Mouse (Mus musculus) brain, adult 2 months (tissue): ENCODE data around the gene Neo1.

Experiments used
- DNase-seq: peaks from one replicate; pipeline ENCODE4 v3.0.0; 2011; ENCODE audit warnings: low read depth, low spot score

Neo1 gene

DNA sequence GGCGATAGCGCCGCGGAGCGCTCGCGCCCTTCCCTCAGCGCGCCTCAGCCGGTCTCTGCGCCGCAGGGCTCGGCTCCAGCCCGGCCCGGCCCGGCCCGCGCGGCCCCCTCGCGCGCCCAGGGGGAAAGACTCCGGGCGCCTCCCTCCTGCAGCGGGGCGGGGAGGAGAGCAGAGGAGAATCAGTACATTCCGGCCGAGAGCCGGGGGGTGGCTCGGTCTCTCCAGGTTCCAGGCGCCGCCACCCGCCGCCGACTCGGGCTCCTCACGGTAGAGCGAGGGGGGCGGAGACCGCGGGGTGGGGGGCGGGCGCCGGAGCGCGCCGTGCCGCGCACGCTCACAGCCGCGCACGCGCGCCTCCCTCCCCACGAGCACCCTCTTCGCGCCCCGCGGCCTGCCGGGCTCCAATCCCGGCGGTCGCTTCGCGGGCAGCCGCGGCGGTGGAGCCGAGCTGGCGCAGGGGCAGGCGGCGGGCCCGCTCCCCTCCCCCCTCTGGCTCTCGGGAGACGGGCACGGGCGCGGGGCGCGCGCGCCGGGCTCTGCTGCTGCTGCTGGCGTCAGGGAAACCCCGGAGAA is at the start of gene Neo1:
Gene Neo1, minus strand, starts transcription at position 283 of the 573 bp plus-strand sequence.
- DNase-seq = peak; percentile 97

DNA sequence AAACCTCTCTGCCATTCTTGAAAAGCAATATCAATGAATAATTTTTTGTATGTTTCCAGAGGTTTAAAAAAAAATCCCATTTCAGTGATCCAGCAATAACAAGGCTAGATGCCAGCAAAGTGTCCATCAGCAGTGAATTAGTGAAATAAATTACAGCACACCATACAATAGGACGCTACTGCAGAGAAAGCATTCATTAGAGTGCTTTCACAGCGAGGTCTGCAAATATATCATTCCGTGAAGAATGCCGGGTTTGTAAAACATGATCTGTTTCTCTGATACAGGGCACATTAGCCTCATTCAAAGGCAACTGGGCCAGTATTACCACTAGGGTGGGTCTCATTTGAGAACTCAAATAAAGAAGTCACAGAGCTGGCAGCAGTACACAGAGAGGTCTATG is 39.4 kb upstream of the Neo1 start:
- no peak for DNase-seq

DNA sequence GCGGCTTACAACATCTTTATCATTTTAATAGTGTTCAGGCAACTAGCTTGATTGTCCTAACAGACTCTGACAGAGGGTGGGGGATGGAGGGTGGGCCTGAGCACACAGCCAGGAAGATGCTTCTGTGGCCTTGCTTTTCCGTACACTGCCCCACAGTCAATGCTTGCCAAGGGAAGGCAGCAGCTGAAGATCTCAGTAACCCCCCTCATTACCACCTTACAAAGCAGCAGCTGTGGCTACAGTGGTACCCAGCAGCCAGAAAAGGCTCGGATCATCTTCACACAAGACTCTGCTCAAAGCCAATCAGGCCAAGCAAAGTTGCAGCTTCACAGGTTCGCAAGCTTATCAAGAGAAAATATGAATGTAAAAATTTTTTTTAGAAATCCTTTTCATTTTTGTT is 37.6 kb upstream of the Neo1 start:
- peak; percentile 24 for DNase-seq

DNA sequence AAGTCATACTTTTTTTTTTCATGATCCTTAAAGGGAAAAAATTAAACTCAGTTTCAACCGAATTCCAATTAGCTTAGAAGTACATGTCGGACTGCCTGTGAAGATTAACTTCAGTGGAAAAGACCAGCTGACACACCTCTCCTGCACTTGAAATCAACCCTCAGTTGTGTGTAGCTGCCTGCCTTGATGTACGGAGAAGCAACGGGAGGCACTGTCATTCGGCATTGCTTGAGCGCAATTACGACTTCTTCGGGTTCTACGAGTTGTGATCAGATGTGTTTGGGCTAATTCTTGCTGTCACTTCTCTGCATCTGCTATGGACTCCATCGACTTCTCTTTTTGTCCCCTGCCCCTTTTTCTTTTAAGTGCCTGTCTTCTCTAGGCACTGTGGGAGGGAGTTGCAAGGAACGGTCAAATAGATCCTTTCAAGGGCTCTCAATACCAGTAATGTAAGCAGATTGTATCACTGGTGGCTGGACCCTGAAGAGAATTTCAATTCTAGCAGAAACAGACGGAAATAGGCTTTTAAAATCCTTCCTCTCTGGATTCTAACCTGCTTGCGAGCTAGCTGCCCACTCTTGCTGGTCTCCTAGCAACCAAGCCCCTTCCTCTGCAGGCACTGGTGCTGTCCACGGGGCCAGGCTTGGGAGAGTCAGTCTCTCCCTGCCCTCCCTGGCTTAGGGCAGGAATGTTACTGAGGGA is 36.0 kb upstream of the Neo1 start:
- DNase-seq = peak; percentile 24

DNA sequence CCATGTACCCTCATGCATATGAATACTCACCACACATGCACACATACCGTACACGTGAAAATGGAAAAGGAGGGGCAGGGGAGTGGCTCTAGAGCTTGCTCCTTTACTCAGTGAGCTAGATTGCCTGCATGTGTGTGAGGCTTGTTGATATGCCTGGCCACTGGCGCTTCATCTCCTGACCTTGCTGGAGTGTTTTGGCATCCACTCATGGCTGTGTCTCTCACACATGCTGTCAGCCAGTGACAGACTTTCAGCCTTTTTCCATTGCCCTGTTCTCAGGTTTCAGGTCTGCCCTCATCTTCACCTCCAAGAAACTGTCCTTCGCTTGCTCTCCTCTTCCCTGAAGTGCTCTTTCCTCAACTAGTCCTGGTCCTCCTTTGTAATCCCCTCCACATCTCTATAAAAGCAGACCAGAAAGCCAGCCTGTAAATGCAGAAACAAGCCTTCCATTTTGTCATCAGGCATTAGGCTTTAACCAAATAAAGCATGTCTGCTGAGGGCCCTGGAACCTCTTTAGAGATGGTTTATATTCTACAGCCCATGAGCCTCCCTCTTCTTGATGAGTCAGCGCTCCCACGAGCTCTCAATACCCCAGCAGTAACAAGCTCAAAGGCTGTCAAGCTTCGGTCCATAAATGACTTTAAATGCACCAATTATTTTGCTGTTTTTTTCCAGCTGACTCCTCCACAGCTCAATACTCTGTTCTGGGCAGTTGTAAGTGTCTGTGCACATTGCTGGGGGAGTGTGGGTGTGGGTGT is 35.2 kb upstream of the Neo1 start:
- peak; percentile 50 for DNase-seq

DNA sequence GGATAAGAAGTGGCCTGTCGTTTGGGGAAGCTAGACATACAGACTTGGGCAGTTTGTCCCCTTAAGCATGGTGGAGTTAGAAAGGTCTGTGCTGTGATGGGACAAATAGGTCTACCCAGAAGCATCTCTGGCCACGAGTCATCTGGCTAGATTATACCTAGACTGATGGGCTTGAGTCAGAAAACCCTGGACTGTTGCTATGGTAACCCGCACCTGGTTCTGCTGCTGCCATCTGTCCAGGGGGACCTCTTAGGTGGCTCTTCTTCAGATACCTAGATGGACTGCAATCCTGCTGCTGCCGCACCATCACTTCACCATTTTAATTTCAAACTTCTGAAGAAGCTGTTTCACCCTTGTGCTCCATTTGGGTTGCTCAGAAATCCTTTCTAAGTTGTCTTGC is 34.0 kb upstream of the Neo1 start:
- no peak for DNase-seq

DNA sequence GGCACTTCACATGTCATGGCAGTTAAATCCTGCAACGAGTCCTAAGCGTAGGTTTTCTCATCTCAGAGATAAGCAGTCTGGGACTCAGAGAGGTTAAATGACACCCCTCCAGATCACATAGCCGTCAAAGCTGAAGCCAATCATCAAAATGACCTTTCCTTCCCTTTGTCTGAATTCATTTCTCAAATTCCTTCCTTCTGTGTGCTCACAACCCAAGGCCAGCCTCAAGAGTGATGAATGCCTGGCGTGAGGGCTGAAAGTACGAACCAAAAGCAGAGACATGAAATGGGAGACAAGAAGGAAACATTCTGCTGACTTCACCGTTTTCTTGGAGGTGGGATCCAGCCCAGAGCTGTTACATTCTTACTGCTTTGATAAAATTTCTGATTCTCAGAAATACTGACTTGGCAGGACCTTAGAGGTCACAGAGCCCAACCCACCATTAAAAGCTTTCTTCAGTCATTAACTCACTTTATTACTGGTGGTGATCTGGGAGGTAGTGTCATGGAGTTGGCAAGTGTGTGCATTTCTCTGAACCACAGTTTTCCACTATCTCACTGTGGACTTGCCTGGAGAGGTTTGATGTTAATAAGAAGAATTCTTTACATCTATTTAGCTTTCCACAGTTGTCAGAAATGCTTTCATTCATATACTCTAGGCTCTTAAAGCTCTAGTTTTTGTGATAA is 29.5 kb upstream of the Neo1 start:
- DNase-seq = no peak

DNA sequence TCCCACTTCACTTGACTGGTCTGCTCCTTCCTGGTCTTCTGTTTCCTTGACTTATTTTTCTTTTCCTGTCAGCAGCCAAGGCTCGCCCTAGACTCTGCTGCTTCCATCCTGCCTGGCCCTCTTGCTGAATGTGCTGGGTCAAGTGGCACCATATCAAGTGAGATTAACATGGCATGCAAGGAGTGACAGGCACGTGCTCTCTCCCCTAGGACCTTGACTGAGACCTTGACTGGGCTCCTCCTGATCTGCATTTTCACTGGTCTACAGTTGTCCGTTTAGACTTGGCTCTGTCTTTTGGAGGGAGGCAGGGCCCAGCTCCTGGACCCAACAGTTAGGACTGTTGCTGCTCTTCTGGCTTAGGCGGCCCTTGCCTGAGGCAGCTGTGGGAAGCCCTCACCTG is 26.2 kb upstream of the Neo1 start:
- no peak for DNase-seq

DNA sequence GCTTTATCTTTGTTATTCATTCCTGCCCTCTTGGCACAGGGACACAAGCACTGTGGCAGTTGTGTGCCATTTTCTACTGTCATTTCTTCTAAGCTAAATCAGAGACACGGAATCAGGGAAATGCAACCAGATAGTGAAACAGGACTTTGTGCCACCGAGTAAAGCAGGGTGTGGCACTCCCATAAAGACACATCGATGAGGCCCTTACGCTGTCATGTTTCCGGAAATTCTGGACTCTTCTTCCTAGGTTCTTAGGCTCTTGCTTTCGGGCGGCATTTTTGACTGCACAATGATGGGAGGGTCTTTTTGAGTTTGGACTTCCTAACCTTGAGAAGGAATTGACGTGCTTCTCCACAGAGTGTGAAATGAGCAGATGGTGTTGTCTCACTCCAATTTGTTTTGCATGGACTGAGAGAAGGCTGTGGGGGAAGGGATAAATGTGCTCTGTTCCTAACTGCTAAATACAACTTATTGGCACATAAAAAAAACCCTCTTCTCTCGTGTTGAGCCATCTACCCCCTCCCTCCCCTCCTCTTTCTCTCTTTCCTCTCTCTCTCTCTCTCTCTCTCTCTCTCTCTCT is 23.9 kb upstream of the Neo1 start:
- peak; percentile 60 for DNase-seq

DNA sequence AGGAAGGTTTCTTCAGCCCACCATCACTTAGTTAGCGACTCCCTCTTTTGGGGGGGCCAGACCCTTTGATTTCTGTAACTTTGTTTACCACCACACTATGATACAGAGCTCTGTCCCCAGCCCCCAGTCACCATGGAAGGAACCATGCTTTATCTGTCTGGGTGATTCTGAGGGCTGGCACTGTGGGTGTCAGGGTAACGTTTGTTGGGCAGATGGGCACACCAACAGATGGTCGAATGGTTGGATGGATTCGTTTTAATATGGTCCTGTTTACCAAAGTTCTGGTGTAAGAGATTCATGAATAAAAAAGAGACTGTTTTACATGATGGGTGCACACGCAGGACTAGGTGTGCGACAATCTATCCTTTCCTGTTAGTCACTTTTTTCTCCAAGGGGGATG is 22.9 kb upstream of the Neo1 start:
- DNase-seq = no peak

DNA sequence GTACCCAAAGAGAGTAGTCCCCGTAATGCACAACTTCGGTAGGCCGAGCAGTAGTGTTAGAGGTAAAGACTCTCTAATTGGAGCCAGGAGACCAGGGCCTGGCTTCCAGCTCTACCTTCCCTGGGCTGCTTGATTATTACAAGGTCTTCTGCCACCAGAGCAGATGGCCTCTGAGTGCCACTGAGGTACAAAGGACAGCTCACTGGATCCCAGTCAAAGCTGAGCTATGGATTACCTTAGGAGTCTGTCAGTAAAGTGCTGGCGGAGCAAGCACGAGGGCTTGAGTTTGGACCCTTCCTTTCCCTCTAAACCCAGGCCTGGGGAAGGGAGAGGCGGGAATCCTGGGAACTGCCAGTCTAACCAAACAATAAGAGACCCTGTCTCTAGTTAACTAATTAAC is 21.8 kb upstream of the Neo1 start:
- no peak for DNase-seq

DNA sequence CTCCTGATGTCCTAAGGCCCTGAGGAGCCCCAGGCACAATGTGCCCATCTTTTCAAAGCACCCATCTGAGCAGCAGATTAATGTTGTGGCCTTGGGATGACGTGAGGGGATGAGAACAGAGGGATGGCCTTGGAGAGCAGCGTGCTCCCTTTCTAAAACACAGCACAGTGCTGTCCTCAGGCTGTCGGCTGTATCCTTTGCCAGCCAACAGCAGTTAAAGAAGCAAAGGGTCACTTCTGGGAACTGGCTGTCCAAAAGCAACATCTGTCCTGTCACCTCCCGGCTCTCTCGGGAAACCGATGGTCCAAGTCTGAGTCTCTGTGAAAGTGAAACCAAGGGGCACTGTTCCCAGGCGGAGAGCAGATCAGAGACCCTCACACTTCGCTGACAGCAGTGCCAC is 20.0 kb upstream of the Neo1 start:
- DNase-seq = no peak

DNA sequence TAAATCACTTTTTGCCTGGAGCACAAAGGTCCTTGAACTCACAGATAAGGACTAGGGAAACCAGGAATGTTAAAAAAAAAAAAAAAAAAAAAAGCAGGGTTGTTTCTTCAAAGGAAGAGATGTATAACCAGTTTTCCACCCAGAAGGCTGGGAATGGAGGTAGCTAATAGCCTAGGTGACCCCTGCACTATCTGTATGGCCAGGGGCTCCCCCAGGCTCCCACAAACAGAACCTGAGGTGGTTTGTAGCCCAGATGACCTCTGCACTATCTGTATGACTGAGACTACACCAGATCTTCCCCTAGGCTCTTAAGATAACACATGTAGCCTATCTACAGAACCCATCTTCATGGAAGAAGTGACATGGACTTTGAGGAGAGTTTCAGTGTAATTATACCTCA is 5.6 kb upstream of the Neo1 start:
- DNase-seq = no peak

DNA sequence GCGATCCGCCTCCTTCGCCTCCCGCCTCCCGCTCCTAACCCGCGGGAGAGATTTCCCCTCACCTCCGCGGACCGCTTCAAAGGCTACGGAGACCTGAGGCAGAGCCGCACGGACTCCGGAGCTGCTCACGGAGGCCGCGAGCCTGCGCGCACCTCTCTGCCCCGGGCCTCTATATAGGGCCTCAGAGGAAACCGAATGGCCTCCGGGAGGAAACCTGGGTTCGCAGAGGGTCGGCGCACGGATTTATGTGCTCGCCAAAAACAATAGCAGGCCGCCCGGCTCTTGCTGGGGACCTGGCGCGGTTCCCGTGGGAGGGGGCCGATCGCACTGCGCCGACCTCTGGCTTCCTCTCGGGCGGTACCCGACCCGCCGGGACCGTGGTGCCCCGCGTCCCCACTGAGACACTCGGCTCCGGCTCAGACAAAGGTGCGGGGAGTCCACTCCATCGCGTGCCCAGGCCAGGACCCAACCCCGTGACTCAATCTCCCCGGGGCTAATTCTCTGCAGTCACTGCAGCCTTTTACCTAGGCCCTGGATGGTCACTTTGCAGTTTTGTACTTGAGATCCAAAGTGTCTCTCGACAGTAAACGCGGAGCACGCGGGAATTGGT is 596 bp upstream of the Neo1 start:
- DNase-seq = peak; percentile 63

DNA sequence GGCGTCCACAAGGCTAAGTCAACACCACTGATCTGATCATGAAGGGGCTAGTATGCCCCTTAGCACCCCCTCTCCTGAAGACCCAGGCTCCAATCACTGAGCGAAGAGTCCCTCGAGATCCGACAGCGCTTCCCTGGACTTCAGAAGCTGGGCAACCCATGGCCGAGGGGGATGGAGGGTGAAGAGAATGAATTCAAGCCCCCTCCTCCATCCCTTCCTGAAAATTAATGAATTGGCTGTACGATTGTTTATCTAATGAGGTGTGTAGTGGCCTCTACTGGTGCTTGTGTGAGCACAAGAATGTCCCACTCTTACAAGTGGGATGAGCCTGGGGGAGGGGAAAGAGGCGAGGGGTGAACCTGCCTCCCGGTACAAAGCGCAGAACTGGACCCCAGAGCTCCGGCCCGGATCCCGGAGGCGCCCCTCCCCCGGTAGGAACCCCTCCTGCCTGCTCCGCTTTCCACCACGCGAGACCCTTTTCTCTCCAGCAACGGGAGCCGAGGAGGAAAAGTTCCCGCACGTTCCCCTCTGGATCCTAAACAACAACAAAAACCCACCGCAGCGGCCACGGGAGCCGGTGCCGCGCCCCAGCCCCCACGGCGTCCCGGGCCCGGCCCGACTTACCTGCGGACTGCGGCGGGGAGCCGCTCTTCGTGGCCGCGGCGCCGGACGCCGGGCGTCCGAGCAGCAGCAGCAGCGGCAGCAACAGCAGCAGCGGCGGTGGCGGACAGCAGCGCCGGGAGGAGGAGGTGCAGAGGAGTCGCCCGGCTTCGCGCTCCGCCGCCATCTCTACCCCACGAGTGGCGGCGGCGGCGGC is 691 bp downstream of the Neo1 start:
- DNase-seq = peak; percentile 69

DNA sequence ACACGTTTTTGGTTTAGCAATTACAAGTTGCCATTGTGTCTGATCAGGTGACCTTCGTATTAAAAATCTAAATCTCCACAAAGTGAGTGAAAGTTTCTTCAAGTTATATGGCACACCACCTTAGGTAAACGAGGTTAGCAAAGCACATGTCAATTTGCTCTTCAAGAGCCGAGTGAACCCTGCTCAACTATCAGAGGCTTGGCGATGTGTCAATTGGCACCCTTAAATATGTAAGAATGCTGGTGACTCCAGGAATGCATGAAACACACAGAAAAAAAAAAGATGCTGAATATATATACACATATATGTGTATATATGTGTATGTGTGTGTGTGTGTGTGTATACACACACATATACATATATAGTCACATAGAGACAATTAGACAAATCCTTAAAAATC is 1.4 kb downstream of the Neo1 start:
- DNase-seq = no peak

DNA sequence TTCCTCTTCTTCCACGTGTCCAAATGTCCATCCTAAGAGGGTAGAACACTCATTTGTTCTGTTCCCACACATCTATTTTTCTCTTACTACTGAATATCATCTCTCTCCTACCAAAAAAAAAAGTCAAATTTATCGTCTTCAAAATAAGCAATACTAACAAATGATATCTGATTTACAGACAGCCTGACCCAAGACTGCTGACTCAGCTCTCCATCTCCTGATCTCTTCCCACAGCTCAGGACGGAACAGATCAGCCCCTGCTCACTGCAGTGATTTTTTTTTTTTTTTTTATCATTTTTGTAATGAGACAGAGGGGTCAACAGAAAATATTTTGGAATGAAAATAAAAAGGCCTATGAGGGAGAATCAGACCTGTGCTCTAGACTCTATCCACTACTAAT is 2.7 kb downstream of the Neo1 start:
- DNase-seq = no peak

DNA sequence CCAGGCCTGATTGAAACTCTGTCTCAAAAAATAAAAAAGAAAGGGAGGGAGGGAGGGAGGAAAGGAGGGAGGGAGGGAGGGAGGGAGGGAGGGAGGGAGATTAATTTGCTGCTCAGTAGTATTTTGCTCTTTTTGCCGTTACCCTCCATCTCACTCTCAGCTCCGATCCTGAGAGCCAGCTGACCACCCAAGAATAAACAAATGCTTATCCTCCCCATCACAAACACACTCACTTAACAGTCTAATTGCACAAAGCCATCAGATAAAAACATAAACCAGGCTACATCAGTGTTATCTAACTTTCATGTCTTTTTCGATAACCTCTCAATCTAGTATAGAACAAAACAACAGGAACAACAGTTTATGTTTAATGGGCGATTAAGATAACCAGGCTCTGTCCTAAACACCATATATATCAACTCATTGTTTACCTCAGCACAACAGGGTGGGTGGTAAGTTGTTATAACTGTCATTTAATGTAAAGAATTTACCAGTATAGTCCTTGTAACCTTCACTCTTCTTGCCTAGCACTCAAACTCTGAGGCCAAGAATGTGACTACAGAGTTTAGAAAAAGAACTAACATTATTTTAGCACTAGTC is 11.9 kb downstream of the Neo1 start:
- no peak for DNase-seq

DNA sequence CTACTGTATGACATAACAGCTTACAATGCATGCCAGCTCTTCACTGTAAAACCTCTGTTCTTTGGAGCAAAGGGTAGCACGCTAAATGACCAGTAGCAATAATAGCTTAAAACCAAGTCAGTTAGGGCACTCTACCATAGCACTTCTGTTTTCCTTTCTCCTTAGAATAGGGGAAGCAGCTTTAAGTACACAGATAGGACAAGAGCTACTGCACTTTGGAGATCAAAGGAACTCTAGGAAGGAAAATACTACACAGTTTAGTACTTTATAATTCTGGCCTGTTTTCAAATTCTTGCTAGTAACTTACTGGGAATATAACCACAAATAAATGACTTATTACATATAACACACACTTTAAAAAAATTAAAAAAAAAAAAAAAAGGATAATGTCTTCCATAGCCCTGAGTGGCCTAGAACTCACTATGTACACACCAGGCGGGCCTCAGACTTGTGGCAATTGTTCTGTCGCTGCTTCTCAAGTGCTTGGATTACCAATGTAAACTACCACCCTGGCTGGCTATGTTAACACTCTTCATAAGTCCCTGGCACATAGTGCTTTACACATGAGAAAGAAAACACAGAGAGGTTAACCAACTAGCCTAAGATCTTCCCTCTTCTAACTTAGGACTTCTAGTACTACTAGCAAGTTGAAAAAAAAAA is 20.1 kb downstream of the Neo1 start:
- no peak for DNase-seq

DNA sequence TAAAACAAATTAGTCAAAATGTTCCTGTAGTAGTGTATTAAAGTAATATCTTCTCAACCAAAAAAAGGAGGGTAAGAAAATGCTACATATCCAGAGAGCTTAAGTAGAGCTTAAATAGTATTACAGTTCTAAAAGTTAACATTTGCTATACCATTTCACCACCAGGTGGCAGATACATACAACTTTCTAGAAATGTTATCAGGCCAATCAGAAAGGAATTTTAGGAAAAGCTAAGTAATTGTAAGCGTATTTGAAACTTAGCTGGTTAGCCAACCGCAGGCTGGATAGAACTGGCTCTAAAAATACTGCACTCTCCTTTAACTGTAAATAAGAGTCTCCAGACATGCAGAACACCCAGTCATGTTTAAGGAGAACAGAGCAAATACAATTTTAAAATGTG is 22.9 kb downstream of the Neo1 start:
- peak; percentile 79 for DNase-seq
